Mouse (Mus musculus) lung, postnatal 0 days (tissue): Measurements from ENCODE around the gene Cdc14b.

Experiments
- CTCF ChIP-seq: IDR thresholded peaks from 2 replicates; pipeline ENCODE4 v1.5.1; 2016; ENCODE audit warnings: antibody characterized with exemption, mild to moderate bottlenecking
- EP300 ChIP-seq: IDR thresholded peaks from 2 replicates; pipeline ENCODE4 v1.6.1; 2016; ENCODE audit warnings: antibody characterized with exemption, mild to moderate bottlenecking, control low read depth

- TF ChIP-seq EP300 (no peak), CTCF (peak; percentile 70)
Measured at GRCm38 (mm10) chr13:64204726-64205125, 70.4 kb downstream of the Cdc14b start.
